Mouse (Mus musculus) G1E-ER4 (cell line): Measurements from ENCODE around the gene Angptl2. TPM values are rescaled to one million over a fixed set of nuclear protein-coding genes. Genes with fewer than 3 reads are reported as not detected.

Source experiments
- GATA1 ChIP-seq: IDR thresholded peaks from one replicate; pipeline ENCODE4 v1.8.0; 2012; ENCODE audit warnings: low read length, inconsistent platforms
- polyA plus RNA-seq: library from polyadenylated mRNA; stranded (reverse); fragments of >175 nt; gene quantifications from 2 replicates; pipeline ENCODE4 v1.2.3, GENCODE M21; 2012

Gene Angptl2
- polyA plus RNA-seq: not detected in 2 replicates

DNA sequence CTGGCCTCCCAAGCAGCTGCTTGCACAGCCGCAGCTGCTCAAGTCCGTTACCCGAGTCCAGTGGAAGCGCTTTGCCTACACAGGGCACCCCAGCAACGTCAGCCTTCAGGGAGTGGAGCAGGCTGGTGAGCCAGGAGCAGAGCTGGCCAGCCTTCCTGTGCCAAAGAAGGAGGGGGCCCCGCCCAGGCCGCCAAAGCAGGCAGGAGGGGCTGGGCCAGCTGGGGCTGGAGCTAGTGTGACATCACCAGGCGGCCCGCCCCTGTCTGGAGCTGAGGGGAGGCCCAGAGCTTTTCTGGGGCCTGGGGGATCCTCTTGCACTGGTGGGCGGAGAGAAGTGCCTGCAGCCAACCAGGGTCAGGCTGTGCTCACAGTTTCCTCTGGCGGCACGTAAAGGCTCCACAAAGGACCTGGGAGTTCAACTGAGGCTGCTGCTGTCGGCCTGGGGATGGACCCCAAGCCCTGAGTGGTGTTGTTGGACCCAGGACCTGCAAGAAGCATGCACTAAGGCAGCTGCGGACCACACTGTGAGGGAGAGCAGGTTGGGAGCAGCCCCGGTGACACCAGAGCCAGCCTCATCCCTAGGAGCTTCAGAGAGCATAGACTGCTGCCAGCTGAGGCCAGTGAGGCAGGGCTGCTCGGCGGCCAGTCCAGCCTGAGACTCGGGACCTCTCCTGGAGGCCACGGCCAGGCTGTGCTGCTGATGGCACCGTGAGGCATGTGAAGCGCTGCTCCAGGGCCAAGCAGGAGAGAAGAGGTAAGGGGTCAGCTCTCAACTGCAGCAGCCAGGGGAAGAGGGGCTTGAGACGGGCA, at the start of gene Angptl2:
Gene Angptl2 (plus strand): TSS at position 370 of the 810 bp plus-strand sequence.
- TF ChIP-seq GATA1: no peak

DNA sequence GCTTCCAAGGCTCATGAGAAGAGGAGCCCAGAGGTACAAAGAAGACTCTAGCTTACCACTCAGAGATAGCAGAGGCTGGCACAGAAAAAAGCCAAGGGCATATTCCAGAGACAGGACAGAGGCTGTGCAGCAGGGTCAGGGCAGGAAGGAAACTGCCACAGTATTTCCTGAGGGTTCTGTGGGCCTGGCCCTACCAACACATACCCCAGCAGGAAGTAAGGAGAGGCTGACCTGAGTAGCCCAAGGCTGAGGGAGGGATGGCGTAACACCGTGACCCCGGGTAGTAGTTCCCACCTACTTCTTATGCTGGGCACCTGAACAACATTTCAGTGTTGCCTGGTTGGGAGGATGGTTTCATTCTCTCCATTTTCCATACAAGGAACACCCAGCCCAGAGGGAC, 48.8 kb upstream of the Angptl2 start:
- TF ChIP-seq GATA1: no peak

DNA sequence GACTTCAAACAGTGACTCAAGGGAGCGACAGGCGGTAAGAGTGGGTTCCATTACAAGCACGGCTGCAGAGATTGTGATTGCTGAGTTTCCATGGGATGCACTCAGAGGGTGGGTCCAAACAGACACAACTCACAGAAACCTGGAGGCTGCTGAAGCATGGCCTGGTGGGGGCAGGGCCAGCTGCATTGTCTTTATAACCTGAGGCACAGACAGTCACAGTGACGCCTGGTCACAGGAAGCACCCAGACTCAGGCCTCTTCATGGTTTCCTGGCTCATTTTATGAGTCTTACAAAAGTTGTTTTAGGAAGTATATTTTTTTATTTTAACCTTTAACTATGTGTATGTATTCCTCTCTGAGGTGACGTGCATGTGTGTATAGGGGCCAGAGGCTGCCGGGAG, 46.4 kb upstream of the Angptl2 start:
- TF ChIP-seq GATA1: no peak

DNA sequence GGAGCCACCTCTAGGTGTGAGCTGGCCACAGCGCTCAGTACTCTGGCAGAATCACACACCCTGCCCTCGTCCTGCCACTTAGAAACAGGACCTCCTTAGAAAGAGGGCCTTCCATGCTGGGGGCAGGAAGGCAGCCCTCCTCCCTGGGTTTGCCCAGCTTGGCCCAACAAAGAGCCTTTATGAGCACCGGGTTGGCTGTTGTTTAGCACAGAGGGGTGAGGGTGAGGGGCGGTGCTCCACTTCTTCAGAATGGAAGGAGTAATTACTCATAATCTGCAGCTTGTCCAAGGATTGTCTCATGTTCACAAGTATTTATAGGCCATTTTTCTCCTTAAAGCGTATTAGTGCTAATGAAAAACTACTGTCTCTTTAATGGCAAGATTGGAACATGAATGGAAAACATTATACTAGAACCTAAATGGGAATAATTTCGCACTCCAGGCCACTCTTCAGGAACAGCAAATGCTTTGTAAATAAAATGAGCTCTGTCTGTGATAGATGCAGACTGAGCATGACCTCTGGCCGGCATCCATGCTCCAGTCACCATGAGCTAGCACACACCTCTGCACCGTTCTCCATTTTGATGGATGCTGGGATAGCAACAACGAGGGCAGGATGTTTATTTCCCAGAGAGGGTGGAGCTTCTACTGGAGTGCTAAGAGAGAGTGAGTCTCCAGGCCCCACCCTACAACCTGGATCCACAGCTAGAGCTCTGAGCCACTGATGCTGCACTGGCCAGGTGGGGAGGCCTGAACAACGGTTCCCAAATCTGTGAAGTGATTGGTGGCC, 44.9 kb upstream of the Angptl2 start:
- TF ChIP-seq GATA1: no peak

DNA sequence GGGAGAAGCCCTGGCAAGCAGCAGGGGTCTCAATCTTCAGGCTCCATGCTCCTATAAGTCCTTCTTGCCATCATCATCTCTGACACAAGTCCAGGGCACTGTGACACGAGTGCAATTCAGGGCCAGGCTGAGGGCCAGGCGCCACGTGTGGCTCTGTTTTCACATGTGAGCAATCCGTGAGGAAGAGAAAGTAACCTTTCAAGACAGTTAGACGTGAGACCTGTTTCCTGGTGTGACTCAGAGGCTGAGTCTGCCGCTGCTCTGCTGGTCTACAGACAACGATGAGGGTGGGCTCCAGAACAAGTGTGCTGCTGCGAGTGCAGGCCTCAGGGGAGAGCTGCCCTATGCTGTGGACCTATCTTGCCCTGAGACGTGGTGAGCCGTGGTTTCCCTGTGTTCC, 42.7 kb upstream of the Angptl2 start:
- TF ChIP-seq GATA1: no peak

DNA sequence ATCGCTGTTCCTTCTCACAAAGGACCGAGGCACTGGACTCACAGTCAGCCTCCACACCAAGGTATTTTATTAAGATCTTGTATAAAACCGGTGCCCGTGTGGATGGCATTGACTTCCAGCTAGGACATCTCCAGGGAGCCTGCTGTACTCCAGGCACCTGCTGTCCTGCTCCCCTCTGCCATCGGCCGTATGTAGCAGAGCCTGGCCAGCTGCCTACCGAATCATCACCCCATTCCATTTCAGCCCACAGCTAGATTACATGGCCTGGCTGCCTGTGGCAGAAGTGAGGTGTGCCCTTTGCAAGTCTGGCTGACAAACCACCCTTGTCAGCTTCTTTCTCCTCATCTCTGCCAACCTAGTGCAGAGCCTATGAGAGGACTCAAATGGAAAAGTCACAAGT, 42.2 kb upstream of the Angptl2 start:
- no peak for TF ChIP-seq GATA1

DNA sequence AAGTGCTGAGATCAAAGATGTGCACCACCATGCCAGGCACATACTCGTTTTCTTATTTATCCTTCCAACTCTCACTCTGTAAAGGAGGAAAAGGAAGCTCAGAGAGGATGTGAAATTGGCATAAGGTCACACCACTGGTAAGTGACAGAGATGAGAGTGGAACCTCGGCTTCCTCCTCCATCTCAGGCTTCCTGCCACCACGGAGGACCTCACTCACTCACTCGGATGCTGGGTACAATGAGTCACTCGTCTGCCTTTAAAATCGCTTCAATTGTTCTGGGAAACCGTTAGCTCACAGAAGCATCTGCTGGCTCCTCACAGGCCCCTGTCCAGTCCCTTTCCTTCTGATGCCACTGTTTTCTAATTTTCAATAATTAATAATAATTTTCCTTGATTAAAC, 39.4 kb upstream of the Angptl2 start:
- no peak for TF ChIP-seq GATA1

DNA sequence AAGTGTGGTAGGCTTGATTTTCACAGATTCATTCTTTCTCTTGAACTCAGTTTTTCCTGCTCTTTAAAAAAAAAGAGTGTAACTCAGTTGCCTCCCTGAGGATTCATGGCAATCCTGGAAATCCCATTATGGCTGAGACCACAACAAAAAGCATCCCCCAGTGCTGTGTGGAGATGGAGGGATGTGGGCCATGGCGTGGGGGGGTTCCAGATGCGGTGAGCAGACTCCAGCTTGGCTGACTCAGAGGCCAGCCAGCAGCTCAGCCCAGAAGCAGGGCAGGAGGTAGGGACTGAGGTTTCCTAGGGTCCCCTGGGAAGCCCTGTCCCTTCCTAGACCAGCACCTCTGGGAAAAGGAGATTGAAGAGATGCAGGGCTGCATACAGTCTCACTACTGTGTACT, 38.9 kb upstream of the Angptl2 start:
- no peak for TF ChIP-seq GATA1

DNA sequence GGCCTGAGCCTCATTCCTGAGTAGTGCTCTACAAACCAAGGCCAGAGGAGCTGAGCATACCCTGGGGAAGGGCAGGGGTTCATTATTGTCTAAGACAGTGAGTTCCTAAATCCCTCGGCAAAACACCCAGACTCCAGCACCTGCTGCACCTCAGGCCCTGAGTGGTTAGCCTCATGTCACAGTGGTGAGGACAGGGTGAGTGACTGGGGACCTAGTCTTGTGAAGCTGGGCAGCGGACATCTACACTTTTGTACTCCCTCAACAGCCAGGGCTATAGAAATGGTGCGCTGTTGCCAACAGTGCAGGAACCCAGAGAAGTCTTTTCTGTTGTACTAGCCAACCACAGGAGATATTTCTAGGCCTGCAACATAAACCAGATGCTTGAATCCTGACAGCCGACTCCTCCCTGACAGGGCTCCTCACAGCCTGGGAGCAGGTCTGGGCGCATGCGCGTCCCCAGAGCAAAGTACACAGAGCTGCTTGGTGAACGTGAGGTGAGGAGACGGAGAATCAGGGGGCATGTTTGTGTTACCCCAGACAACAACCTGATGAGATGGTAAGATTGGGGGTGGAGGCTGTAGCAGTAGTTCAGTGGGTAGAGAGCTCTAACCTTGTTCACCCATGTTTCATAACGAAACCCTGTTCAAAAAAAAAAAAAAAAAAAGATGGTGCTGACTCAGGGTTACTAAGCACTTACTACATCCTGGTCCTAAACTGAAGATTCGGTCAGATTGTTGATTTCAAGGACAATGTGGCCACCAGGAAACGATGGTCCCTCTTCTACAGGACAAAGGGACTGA, 38.2 kb upstream of the Angptl2 start:
- no peak for TF ChIP-seq GATA1

DNA sequence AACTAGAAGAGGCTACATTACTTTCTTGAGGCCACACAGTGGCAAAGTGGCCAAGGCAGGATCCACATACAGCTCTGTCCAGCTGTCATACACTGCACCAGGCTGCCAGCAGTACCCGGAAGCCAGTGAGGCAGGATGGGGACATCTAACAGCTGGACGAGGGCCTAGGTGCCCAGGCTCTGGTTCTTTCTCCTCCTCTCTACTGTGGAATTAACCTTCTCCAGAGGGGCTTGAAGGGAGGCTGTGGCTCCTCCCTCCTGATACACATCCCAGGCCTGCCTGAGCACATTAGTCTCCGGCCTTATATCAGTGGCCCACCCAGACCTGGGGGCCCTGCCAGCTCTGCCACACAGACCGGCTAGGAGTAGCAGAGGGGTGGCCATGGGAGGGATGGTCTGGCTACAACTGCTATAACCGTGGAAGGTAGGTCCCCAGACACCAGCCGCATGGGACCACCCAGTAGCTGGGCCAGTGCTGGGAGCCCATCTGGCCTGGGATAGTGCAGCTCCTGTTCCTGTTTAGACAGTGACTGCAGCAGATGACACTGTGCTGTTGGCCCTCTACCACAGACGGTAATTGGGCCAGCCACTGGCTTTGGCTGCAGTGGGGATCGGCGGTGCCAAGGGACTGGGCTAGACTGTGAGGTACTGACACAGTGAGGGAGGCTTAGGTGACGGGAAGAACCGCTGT, 37.5 kb upstream of the Angptl2 start:
- no peak for TF ChIP-seq GATA1

DNA sequence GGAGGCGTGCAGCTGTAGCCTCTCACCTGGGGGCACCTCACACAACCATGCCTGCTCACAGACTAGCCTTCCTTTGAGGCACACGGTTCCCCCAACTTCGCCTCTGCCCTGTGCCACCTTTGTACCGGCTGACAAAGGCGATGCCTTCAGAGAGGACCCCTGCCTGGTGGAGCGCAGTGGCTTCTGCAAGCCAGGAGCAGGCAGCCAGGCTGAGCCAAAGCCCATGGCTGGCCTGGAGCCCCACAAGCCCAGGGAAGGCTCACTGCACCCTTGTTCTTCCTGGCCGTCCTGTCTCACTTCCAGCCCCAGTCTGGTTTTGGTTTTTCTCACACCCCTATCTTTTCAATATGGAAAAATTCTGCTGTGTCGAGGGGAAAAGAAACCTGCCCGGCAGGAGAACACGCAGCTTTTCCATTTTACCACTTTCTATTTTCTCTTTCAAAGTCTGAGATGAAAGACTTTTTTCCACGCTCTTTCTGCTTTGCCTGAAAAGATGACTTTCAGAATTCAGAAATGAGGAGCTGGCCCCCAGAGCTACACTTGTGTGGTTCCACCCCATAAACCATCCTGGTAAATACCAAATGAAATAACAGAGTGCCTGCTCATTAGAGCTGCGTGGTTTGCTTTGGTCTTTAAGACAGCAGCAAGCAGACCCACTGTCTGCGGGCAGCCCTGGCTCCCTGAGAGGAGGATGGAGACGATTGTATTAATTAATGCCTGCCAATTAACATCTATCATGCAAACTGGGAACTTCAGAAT, 36.5 kb upstream of the Angptl2 start:
- TF ChIP-seq GATA1: no peak

DNA sequence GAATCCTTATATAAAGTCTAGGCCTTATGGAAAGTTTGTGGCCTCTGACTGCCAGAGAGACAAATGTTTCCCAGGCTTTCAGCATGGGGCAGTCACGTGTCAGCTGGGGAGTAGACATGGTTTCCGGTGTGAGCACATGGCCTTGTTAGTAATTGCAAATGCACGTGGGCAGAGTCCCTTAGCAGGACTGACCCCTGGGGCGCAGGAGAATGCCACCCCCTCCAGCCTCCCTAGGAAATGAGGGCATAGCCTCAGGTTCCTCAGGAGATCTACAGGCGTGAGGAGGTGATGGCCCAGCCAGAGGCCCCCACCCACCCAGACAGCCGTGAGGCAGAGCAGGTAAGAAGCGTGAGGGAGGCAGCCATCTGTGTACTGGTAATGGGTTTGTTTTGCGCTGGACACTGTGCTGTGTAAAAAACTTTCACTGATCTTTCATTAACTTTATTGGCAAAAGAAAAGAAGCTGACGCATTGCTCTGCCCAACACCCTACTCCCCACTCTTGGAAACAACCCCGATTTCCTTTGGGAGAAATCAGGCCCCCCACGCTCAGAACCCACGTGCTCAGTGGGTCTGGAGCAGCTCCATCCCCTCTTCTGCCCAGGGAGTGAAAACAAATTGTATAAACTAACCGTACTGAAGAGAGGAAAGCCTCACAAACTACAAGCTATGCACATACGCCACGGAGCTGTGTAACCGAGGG, 35.8 kb upstream of the Angptl2 start:
- no peak for TF ChIP-seq GATA1

DNA sequence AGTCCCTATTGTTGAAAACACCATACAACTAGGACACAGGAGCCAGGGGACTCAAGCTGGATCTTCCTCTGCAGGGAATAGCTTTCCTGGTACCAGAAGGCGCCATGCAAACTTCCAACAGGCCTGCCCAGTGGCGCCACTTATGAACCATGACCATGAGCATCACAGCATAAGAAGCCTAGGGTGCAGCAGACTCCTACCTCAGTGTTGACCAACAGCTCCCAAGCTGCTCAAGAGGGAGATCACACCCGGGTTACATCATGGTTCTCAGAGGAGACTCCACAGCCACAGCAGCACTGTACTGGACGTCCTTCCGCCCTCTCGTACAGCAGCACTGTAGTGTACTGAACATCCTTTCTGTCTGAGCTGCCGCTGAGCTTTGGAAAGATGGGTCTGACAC, 32.5 kb upstream of the Angptl2 start:
- TF ChIP-seq GATA1: no peak

DNA sequence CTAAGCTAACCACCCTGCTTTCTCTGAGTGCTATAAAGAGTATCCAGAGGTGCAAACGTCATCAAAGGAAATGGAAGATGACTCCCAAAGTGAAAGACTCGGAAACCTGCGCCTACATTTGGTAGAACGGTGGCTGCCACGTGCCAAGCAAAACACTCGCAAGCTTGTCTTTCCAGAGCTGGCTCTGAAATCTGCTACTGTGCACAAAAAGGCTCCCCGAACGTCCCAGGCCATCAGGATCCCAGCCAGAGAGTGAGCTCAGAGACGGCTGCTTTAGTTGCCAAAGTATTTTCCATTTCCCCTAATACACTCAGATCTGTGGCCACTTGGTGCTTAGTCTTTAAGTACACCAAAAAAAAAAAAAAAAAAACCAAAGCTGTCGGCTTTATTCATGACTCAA, 31.2 kb upstream of the Angptl2 start:
- TF ChIP-seq GATA1: no peak
